Mouse (Mus musculus): ENCODE data around the gene Enpp1. TPM values are rescaled to one million over a fixed set of nuclear protein-coding genes. Genes with fewer than 3 reads are reported as not detected.

Enpp1 gene
- polyA plus RNA-seq, 1 experiment from 2014 or later = 2.5 TPM

Other genes starting within 250 kb of the Enpp1 start
- gene Ccn2, start 116.7 kb downstream of the Enpp1 start, polyA plus RNA-seq (2014; fragmentation: Nextera tagmentation; extraction: Ambion mirVana) = 2.4 and 2.9 TPM in 2 replicates
- gene Enpp3, start 130.7 kb upstream of the Enpp1 start, polyA plus RNA-seq (2014; fragmentation: Nextera tagmentation; extraction: Ambion mirVana) = 9.5 and 10.1 TPM in 2 replicates
- gene Med23, start 157.8 kb upstream of the Enpp1 start, polyA plus RNA-seq (2014; fragmentation: Nextera tagmentation; extraction: Ambion mirVana) = 34.4 and 37.9 TPM in 2 replicates
- gene Arg1, start 215.3 kb upstream of the Enpp1 start, polyA plus RNA-seq (2014; fragmentation: Nextera tagmentation; extraction: Ambion mirVana) = 6.4 and 10.1 TPM in 2 replicates